Mouse (Mus musculus) ES-Bruce4 (cell line): ENCODE results near the gene Cdrt4. TPM values are rescaled to one million over a fixed set of nuclear protein-coding genes. Genes with fewer than 3 reads are reported as not detected.

Experiments
- H3K27ac ChIP-seq: 2 replicates; pipeline ENCODE4 v1.5.1; 2012; ENCODE audit warnings: low read length, inconsistent platforms; ENCODE audit not compliant: insufficient read depth
- H3K27me3 ChIP-seq: 2 replicates; pipeline ENCODE4 v1.6.1; 2012; ENCODE audit warnings: mild to moderate bottlenecking, low read length, inconsistent platforms; ENCODE audit not compliant: control insufficient read depth, poor library complexity, insufficient read depth, severe bottlenecking
- H3K36me3 ChIP-seq: 2 replicates; pipeline ENCODE4 v1.6.1; 2012; ENCODE audit warnings: inconsistent platforms, mild to moderate bottlenecking, low read length, moderate library complexity; ENCODE audit not compliant: control insufficient read depth, poor library complexity, insufficient read depth, severe bottlenecking
- H3K4me1 ChIP-seq: one replicate; pipeline ENCODE4 v1.8.1; 2011; ENCODE audit warnings: low read length; ENCODE audit not compliant: control insufficient read depth, insufficient read depth
- H3K4me3 ChIP-seq: 2 replicates; pipeline ENCODE4 v1.5.1; 2011; ENCODE audit warnings: low read depth, mild to moderate bottlenecking, low read length
- H3K9ac ChIP-seq: 2 replicates; pipeline ENCODE4 v1.6.1; 2012; ENCODE audit warnings: low read depth, mild to moderate bottlenecking, inconsistent platforms; ENCODE audit not compliant: poor library complexity, severe bottlenecking
- H3K9me3 ChIP-seq: replicated peaks from 2 replicates; pipeline ENCODE4 v1.6.1; 2012; ENCODE audit warnings: mild to moderate bottlenecking, low read length, inconsistent platforms; ENCODE audit not compliant: control insufficient read depth, poor library complexity, insufficient read depth, severe bottlenecking
- CTCF ChIP-seq: IDR thresholded peaks from one replicate; pipeline ENCODE4 v1.8.1; 2011; ENCODE audit warnings: low read depth, low read length
- EP300 ChIP-seq: IDR thresholded peaks from 2 replicates; pipeline ENCODE4 v1.6.1; 2011; ENCODE audit warnings: low read depth, low read length; ENCODE audit not compliant: insufficient read depth
- POLR2A ChIP-seq: IDR thresholded peaks from one replicate; pipeline ENCODE4 v1.8.1; 2011; ENCODE audit warnings: low read length; ENCODE audit not compliant: insufficient read depth
- polyA plus RNA-seq: library from polyadenylated mRNA; stranded (reverse); fragments of >200 nt; gene quantifications from 2 replicates; pipeline ENCODE4 v1.2.4, GENCODE M21; 2011; ENCODE audit warnings: low read depth; ENCODE audit not compliant: missing spikeins, insufficient read depth, insufficient read length

Cdrt4 gene
- polyA plus RNA-seq, 1 experiment: not detected

DNA sequence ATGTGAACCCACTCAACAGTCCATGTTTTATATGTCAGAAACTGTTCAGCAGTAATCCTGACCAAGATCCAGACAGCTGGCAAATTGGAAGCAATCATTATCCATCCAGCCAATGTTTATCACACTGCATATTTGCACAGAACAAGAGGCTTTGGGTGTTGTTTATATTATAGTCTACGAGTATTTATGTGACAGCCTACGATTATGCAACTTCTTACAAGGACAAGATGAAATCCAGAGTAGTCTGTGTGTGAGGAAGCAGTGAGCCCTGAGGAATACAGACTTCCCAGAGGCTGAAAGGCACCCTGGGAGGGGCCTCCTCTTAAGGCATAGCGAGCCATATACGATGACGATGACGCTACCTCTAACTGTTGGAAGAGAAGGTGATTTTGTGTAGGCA, 74.5 kb downstream of the Cdrt4 start:
- no peak for TF ChIP-seq CTCF
- no peak for TF ChIP-seq EP300
- no peak for TF ChIP-seq POLR2A
- H3K9me3 ChIP-seq: no peaks in the 10 kb centered on the region
- H3K9ac ChIP-seq: no peak overlapping the region
- H3K4me3 ChIP-seq: no peak overlapping the region
- no peaks in the 10 kb centered on the region for H3K27me3 ChIP-seq
- H3K27ac ChIP-seq: no peak overlapping the region
- H3K36me3 ChIP-seq: no peaks in the 10 kb centered on the region
- no peaks in the 10 kb centered on the region for H3K4me1 ChIP-seq

DNA sequence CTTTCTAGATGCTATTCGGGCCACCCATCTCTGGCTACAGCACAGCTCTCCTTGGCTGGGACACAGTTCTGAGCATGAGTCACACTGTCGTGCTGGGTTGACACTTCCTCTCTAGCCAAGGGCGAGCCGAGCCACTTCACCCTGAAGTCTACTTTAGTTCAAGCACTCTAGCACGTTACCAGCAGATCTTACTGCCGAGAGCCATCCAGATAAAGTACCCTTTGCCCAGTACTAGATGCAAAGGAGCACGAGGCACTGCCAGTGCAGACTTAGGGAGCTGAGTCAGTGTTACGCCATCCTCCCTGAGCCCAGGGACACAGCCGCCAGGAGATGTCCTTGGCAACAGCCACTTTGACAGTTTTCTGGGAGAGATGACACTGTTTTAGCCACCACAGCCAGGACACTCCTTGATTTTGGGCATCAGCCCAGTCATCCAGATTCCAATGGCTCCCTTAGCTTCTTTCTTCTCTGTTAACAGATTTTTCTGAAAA, 75.7 kb downstream of the Cdrt4 start:
- Histone ChIP-seq H3K36me3 (no peaks in the 10 kb centered on the region), H3K4me1 (no peaks in the 10 kb centered on the region), H3K27ac (no peak overlapping the region), H3K9ac (no peak overlapping the region), H3K9me3 (no peaks in the 10 kb centered on the region), H3K4me3 (no peak overlapping the region), H3K27me3 (no peaks in the 10 kb centered on the region)
- TF ChIP-seq EP300 (no peak), POLR2A (no peak), CTCF (no peak)

DNA sequence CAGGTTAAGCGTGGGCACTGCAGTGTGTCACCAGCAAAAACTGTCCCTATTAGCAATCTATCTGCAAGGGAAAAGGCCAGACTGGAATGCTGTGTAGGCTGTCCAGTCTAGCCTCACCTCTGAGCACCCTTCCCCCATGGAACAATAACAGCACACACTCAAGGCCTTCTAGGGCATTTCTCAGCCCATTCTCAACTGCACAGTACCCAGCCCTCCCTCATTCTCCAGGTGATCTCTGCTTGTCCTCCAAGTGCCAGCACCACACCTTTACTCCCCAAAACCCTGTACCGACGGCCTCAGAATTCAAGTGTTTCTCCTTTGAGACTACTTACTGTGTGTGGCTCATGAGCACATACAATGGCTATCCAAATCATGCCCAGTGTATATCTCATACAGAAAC, 77.1 kb downstream of the Cdrt4 start:
- no peaks in the 10 kb centered on the region for H3K4me1 ChIP-seq
- TF ChIP-seq POLR2A: no peak
- no peak for TF ChIP-seq EP300
- no peak for TF ChIP-seq CTCF
- no peaks in the 10 kb centered on the region for H3K9me3 ChIP-seq
- H3K9ac ChIP-seq: no peak overlapping the region
- H3K36me3 ChIP-seq: no peaks in the 10 kb centered on the region
- H3K27ac ChIP-seq: no peak overlapping the region
- no peak overlapping the region for H3K4me3 ChIP-seq
- no peaks in the 10 kb centered on the region for H3K27me3 ChIP-seq

DNA sequence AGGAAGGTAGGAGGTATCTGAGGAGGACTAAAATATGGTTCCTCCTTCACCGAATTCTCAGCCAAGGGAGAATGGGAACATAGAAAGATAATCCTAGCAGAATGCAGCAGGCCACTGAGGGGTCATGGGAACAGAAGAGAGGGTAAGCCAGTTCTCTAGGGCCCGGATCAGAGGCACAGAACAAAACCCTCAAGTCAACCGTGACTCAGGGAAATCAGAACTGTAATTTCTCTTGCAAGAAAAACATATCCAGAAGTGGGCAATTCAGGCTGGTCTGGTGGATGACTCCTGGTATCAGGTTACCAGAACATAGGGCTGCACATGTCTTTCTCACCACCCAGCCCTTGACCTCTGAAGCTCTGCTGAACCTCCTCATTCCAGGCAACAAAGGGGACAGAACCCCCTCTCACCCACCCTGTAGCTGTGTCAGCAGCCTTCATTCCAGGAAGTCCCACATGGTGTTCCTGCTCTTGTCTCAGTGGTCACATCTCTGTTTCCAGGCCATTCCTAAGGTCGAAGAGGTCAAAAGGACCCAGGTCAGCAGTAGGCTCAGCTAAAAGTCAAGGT, 78.2 kb downstream of the Cdrt4 start:
- no peak overlapping the region for H3K9ac ChIP-seq
- H3K4me3 ChIP-seq: no peak overlapping the region
- H3K4me1 ChIP-seq: no peaks in the 10 kb centered on the region
- no peak overlapping the region for H3K27ac ChIP-seq
- TF ChIP-seq POLR2A (no peak), EP300 (no peak), CTCF (no peak)
- H3K36me3 ChIP-seq: no peaks in the 10 kb centered on the region
- no peaks in the 10 kb centered on the region for H3K9me3 ChIP-seq
- no peaks in the 10 kb centered on the region for H3K27me3 ChIP-seq

DNA sequence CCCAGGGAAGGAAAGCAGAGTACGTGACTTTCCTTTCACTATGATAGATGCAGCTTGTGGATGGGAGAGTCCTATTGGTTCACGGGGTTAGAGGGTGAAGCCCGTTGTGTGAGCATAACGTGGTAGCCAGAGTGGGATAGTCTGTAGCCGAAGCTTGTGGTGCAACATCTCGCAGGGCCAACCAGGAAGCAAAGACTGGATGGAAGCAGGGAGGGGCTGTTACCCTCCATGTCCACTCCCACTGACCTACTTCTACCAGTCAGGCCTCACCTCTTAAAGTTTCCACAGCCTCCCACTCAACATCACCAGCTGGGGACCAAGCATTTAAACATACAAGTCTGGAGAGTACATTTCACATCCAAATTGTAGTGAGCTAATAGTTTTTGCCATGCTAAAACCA, 78.7 kb downstream of the Cdrt4 start:
- Histone ChIP-seq H3K9me3 (no peaks in the 10 kb centered on the region), H3K4me1 (no peaks in the 10 kb centered on the region), H3K27me3 (no peaks in the 10 kb centered on the region), H3K4me3 (no peak overlapping the region), H3K27ac (no peak overlapping the region), H3K9ac (no peak overlapping the region), H3K36me3 (no peaks in the 10 kb centered on the region)
- no peak for TF ChIP-seq CTCF
- TF ChIP-seq POLR2A: no peak
- TF ChIP-seq EP300: no peak

DNA sequence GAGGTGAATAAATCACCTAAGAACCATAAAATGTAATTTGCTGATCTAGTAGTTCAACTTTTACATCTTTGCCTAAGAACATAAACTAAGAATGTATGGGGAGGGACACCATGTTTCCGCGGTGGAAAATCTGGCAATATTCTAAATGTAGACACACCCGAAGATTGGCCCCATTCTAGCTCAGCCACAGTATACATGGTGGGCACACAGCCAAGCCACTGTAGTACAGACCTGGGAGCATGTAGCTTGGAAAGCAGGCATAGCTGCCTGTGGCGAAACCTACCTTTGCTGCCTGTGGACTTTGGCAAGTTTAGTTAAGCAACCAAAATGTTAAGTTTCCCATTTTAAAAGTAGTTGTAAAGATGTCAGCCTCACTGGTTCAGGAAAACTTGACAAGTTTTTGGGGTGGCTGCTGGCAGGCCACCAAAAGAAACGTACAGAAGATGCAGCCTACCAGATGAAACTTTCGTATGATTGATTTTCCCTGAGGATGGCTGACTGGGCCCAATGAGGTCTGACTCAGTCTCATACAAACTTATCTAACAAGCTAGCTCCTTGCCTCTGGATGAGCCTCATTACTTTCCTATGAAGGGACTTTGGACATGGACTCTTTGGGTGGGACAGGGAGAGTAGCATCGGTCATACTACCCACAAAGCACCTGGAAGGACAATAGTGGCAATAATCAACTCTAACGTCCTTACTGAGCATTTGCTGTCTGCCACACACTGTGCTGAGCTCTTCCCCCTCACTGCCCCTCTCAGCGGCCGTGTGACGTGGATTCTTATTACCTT, 84.6 kb downstream of the Cdrt4 start:
- Histone ChIP-seq H3K4me3 (no peak overlapping the region), H3K4me1 (no peaks in the 10 kb centered on the region), H3K27ac (no peak overlapping the region), H3K9ac (no peak overlapping the region), H3K9me3 (no peaks in the 10 kb centered on the region), H3K36me3 (no peaks in the 10 kb centered on the region), H3K27me3 (no peaks in the 10 kb centered on the region)
- TF ChIP-seq EP300 (no peak), POLR2A (no peak), CTCF (no peak)
